Mouse (Mus musculus) activated CD4-positive, CD25-positive, alpha-beta regulatory T cell (primary cell): ENCODE data around the gene Pik3ip1. TPM values are rescaled to one million over a fixed set of nuclear protein-coding genes. Genes with fewer than 3 reads are reported as not detected.

ENCODE experiments used
- polyA plus RNA-seq, 2 experiments: library from polyadenylated mRNA; unstranded; fragments of 100-300 nt; shearing (Covaris generic); gene quantifications; one replicate each; pipeline ENCODE4 v1.2.1; 2017

The Pik3ip1 gene
- 100 to 1,000 TPM in 1 of 2 experiments, 10 to 100 TPM in 1; 65.7 to 246 TPM for polyA plus RNA-seq

GRCm38 (mm10) chr11:3329891-3330451 is at the start of gene Pik3ip1:
Gene Pik3ip1 (plus strand): TSS chr11:3330401.

GRCm38 (mm10) chr11:3288521-3289301 is 41.5 kb upstream of the Pik3ip1 start, which contains the start of gene Patz1:
Gene Patz1 (plus strand): TSS chr11:3288874.

Other genes with a start within 250 kb of the Pik3ip1 start
- 10 to 100 TPM; 38.4 to 47.1 TPM for gene Sfi1, start 136.9 kb upstream of the Pik3ip1 start, polyA plus RNA-seq
- gene Eif4enif1, start 128.0 kb upstream of the Pik3ip1 start, polyA plus RNA-seq = 10 to 100 TPM; 57.5 to 59.8 TPM
- gene Drg1, start 64.0 kb upstream of the Pik3ip1 start, polyA plus RNA-seq = 100 to 1,000 TPM; 156 to 187 TPM
- 10 to 100 TPM; 31.7 to 53.0 TPM for gene Patz1, start 41.5 kb upstream of the Pik3ip1 start, polyA plus RNA-seq
- 10 to 100 TPM; 86.8 to 87.2 TPM for gene Limk2, start 78.8 kb downstream of the Pik3ip1 start, polyA plus RNA-seq
- gene Rnf185, start 122.0 kb downstream of the Pik3ip1 start, polyA plus RNA-seq = 10 to 100 TPM; 21.1 to 21.4 TPM
- under 1 TPM in 1 of 2 experiments, not detected in 1; 0.06 TPM for gene Pla2g3, start 157.9 kb downstream of the Pik3ip1 start, polyA plus RNA-seq
- gene Inpp5j, start 174.4 kb downstream of the Pik3ip1 start, polyA plus RNA-seq = under 1 TPM in 1 of 2 experiments, not detected in 1; 0.12 TPM
- 1 to 10 TPM; 3.5 to 5.8 TPM for gene Selenom, start 184.3 kb downstream of the Pik3ip1 start, polyA plus RNA-seq
- 1 to 10 TPM; 4.5 to 4.7 TPM for gene Smtn, start 210.2 kb downstream of the Pik3ip1 start, polyA plus RNA-seq